Mouse (Mus musculus) induced T-regulatory cell, adult 2 months (primary cell): ENCODE results near the gene Cenpb.

Source experiments
- DNase-seq: peaks from one replicate; pipeline ENCODE4 v3.0.0-alpha.2; 2012; ENCODE audit warnings: low read depth

Cenpb gene

GRCm38 (mm10) chr2:131200710-131201109 is 20.8 kb upstream of the Cenpb start:
- DNase-seq: peak; percentile 40

DNA sequence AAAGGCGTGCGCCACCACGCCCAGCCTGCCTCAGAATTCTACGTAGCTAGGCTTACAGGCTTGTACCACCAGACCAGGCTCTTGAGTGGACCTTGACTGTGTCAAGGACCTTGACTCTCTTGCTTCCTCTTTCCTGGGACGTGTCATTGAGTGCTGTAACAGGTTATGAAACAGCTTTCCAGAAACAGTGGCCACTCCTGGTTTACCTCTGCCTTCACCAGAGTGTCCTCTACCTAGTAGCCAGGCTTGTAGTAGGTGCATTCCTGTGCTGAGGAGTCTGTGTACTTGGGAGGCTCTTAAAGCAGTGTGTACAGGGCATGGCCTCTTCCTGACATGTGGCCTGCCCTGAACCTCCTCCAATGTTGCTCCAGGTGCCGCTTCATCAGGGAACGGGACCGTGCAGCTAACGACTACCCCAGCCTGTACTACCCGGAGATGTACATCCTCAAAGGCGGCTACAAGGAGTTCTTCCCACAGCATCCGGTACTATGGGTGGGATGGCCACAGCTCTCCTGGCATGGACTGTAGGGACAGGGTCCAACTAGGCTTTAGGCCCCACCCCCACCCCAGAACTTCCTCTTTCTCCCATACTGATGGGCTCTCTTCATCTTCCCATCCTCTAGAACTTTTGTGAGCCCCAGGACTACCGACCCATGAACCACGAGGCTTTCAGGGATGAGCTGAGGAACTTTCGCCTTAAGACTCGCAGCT is 16.9 kb upstream of the Cenpb start:
- DNase-seq: no peak

GRCm38 (mm10) chr2:131191005-131191390 is 11.1 kb upstream of the Cenpb start:
- peak; percentile 60 for DNase-seq

DNA sequence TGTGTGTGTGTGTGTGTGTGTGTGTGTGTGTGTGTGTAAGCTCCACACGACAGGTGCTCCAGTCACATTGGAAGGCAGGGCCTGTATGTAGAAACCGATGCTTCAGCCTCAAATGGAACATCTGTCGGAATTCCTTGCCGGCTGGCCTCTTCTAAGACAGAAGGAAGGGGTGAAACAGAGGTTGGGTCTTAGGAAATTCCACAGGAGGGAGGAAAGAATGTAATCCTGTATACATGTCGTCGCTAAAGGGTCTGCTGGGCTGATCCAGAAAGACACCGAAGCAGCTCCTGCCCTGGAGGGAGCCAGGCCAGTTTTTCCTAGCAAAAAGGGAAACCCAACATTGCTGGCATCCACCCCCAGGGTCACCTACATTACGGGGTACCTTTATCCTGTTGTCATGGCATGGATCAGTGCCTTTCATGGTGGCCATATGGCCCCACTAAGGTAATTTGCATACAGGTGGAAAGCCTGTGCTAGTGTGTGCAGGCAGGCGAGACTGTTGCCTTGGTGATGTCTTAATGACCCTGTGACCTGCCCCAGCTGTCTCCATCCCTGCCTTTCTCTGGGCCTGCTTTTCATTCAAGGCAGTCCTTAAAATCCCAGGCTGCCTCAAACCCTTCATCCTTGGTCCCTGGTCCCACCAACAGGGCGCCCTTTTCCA is 10.6 kb upstream of the Cenpb start:
- peak; percentile 40 for DNase-seq

- peak; percentile 76 for DNase-seq
These were observed 9.8 kb upstream of the Cenpb start for GRCm38 (mm10) chr2:131189521-131190309.

- DNase-seq: peak; percentile 79
These were observed 8.4 kb upstream of the Cenpb start for GRCm38 (mm10) chr2:131188311-131188710.

DNA sequence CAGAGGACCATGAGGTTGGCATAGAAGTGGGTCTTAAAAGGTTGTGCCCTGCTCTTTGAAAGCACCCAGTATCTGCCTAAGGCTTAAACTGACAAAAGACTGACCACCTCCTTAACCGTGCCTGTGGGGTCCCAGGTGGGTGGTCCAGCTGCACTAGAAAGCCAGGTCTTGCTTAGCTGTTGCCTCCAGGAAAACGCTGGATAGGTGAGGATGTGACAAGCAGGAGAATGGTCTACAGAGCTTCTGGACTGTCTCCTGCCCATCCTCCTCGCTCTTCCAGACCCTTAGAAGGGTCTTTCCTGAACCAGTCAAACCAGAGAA is 7.7 kb upstream of the Cenpb start:
- DNase-seq: no peak

- DNase-seq: peak; percentile 93
These were observed 7.1 kb upstream of the Cenpb start, which contains the start of the genes Cdc25b and Spef1 for GRCm38 (mm10) chr2:131186771-131187601. Cdc25b (plus strand) TSS chr2:131186949. Spef1 (minus strand) TSS chr2:131187282.

GRCm38 (mm10) chr2:131186343-131186742 is 6.5 kb upstream of the Cenpb start:
- DNase-seq: no peak

DNA sequence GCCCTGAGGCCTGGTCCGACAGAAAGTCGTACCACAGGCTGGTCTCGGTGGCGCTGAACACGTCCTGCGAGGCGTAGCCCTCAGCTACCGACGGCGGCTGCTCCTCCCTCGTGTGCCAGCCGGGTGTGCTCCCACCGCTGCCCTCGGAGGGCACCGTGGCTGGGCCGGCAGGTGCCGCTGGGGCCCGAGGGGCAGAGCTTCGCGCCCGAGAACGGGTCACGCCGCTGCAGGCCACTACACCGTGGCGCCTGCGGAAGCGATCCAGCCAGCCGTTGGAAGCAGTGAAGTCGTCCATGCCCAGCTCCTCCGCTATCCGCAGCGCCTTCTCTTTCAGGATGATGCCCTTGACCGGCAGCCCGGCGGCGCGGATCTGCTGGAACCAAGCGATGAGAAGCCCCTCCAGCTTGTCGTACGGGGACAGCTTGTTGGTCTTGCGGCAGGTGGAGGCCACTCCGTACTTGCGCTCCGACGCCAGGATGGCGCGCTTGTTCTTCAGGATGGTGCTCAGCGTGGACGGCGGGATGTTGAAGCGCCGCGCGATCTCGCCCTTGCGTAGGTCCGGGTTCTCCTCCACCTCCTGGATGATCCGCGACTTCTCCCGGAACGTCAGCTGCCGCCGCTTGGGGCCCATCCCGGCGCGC is 501 bp downstream of the Cenpb start:
- DNase-seq: peak; percentile 72

DNA sequence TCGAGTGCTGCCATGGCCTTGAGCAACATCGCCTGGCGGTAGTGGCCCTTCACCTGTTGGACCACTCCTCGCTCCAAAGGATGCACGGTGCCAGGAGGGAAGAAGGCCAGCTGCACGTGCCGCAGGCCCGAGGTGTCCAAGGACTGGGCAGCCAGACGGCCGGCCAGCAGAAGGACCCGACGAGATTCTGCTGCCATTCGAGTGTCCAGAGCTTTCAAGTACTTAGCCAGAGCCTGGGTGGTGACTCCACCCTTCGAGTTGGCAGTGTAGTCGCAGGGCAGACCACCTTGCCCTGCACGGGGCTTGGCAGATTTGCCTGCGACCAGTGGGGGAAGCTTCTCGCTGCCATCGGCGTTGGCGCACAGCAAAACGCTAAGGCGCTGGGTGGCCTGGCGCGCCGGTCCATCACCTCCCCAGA is 1.0 kb downstream of the Cenpb start:
- DNase-seq: no peak

- no peak for DNase-seq
These were observed 1.9 kb downstream of the Cenpb start for GRCm38 (mm10) chr2:131177932-131178331.

DNA sequence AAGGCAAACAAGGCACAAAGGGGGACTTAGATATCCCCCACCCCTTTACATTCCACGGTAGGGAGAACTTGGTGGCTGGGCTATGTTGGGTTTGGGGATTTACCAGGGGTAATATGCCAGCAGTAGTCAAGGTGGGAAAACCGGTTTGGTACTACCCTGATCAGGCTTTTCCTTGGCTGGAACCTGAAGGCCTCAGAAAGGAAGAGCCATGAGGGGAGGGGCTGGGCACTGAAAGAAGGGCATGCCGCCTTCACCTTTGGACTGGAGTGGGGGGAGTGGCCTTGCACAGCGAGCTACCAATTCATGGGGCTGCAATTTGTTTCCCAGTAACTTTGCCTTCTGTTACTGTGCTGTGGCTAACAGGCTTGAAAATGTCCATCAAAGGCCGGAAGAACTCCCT is 3.4 kb downstream of the Cenpb start:
- DNase-seq: no peak

DNA sequence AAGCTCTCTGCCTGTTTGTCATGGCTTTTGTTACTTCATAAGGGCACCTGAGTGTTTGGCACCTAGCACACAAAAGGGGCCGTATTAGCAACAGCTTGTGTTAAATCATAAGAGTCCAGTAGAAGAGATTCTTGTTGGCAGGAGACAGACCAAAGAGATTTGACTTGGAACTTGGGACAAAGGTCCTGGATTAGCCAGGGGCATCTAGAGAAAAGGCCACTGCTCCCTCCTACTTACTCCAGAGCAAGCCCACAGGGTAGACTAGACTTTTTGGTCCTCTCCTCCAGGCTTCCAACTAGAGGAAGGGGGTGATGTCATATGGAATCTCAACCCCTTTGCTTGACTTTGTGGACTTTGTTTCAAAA is 3.9 kb downstream of the Cenpb start:
- no peak for DNase-seq

- no peak for DNase-seq
These were observed 4.5 kb downstream of the Cenpb start for GRCm38 (mm10) chr2:131175286-131175944.

- DNase-seq: peak; percentile 91
These were observed 5.2 kb downstream of the Cenpb start for GRCm38 (mm10) chr2:131174700-131175099.

DNA sequence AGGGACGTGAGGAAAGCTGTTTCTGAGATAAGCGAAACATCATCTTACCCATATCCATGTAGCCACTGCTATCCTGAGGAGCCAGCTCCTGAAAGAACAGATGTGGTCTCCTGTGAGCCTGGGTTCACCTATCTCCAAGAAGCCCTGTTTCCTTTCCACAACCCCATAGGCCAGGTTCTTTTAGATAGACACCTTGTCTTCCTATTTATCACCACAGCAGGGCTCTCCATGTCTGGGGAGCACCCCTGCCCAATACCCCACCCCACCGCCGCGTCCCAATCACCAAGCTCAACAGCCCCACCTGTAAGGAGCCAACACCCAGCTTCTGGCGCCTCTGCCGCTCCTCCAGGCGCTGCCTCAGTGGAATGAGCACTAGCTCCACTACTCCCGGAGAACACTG is 7.5 kb downstream of the Cenpb start:
- no peak for DNase-seq

DNA sequence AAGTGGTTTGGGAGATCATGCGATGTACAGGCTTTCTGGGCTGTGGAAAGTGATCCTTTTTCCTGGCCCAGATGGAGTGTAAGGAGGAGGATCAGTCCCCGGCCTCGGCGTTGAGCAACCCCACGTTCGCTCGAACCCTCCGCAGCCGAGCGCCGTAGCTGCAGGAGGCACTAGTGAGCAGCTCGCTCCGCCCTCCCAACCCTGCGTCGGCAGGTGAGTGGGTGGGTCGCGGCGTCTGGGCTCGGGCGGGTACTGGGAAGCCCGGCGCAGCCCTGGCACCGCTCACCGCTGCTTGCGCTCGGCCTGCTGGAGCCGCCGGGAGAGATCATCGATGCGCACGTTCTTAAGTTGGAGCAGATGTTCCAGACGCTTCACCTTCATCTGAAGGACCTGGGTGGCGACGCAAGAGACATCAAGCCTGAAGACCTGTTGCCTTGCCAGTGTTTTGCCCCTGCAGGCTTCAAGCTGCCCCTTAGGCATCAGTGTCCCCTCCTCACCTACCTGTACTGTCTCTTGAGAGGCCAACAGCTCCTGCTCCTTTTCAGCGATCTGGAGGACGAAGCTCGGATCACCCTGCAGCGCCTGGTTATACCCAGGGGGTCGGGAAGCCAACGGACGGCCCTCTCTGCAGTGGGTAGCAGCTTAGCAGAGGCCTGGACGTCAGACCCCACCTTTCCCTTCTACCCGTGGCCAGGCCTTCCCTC is 8.3 kb downstream of the Cenpb start:
- DNase-seq: peak; percentile 56

- DNase-seq: no peak
These were observed 8.9 kb downstream of the Cenpb start for GRCm38 (mm10) chr2:131170936-131171335.

- no peak for DNase-seq
These were observed 11.0 kb downstream of the Cenpb start for GRCm38 (mm10) chr2:131168914-131169313.
